Mouse (Mus musculus) cerebellum, postnatal 4 days (tissue): ENCODE data around the gene Slc37a1.

Experiments
- DNase-seq, 2 experiments: peaks; one replicate each; pipeline ENCODE4 v3.0.0; 2022; ENCODE audit warnings: low spot score in 2 of 2, mixed read lengths in 1 of 2

The Slc37a1 gene

GRCm38 (mm10) chr17:31318906-31319767 is 32.5 kb downstream of the Slc37a1 start:
- DNase-seq: no peak

GRCm38 (mm10) chr17:31321425-31321824 is 34.8 kb downstream of the Slc37a1 start:
- DNase-seq: no peak

- DNase-seq: no peak
These were observed 35.9 kb downstream of the Slc37a1 start for GRCm38 (mm10) chr17:31322446-31322845.

GRCm38 (mm10) chr17:31323379-31323778 is 36.8 kb downstream of the Slc37a1 start:
- DNase-seq: no peak

GRCm38 (mm10) chr17:31324227-31324626 is 37.6 kb downstream of the Slc37a1 start:
- DNase-seq: no peak

- DNase-seq: peak in 1 of 2 experiments; percentile 66
These were observed 39.0 kb downstream of the Slc37a1 start for GRCm38 (mm10) chr17:31325451-31326219.

- no peak for DNase-seq
These were observed 39.7 kb downstream of the Slc37a1 start for GRCm38 (mm10) chr17:31326220-31326852.

GRCm38 (mm10) chr17:31328466-31328865 is 41.9 kb downstream of the Slc37a1 start:
- no peak for DNase-seq

GRCm38 (mm10) chr17:31330622-31331021 is 44.0 kb downstream of the Slc37a1 start:
- DNase-seq: peak; percentile 47 to 81

- no peak for DNase-seq
These were observed 44.7 kb downstream of the Slc37a1 start for GRCm38 (mm10) chr17:31331273-31331672.

- no peak for DNase-seq
These were observed 45.3 kb downstream of the Slc37a1 start for GRCm38 (mm10) chr17:31331920-31332319.

- DNase-seq: no peak
These were observed 45.7 kb downstream of the Slc37a1 start for GRCm38 (mm10) chr17:31332333-31332732.

GRCm38 (mm10) chr17:31334509-31335260 is 48.1 kb downstream of the Slc37a1 start:
- peak in 1 of 2 experiments; percentile 33 for DNase-seq

- no peak for DNase-seq
These were observed 48.9 kb downstream of the Slc37a1 start for GRCm38 (mm10) chr17:31335344-31336080.

GRCm38 (mm10) chr17:31339769-31340168 is 53.2 kb downstream of the Slc37a1 start:
- DNase-seq: no peak

- DNase-seq: no peak
These were observed 55.6 kb downstream of the Slc37a1 start for GRCm38 (mm10) chr17:31342191-31342590.

- DNase-seq: peak; percentile 45 to 66
These were observed 57.7 kb downstream of the Slc37a1 start for GRCm38 (mm10) chr17:31344172-31344801.

- no peak for DNase-seq
These were observed 58.2 kb downstream of the Slc37a1 start for GRCm38 (mm10) chr17:31344816-31345215.

- DNase-seq: no peak
These were observed 61.5 kb downstream of the Slc37a1 start for GRCm38 (mm10) chr17:31348129-31348528.

GRCm38 (mm10) chr17:31349388-31349787 is 62.8 kb downstream of the Slc37a1 start:
- DNase-seq: no peak
